Mouse (Mus musculus): ENCODE data around the gene Ctbs. TPM values are rescaled to one million over a fixed set of nuclear protein-coding genes. Genes with fewer than 3 reads are reported as not detected.
A peak's percentile ranks its signal among the peaks of the same experiment; 100 is the strongest.

Gene Ctbs
- polyA plus RNA-seq, 1 experiment from 2014 or later = 8.5 TPM

DNA sequence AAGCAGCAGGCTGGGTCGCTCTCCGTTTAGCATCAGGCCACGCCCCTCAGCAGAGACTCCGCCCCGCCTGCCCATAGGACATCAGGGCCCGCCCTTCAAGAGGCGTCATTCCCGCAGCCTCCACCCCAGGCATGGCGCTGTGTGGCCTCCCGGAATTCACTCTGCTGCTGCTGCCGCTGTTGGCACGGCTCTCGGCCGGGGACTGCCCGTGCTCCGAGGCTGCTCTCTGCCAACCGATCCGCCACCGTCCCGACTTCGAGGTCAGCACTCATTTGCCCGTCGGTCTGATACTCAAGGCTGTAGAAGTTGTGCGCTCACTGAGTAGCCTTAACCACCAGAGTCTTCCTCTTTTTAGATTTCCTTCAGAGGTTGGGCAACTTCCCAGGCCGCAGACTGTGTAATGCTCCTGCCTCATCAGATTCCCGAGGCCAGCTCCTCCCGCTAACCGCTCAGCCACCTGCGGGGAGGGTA lies 811 bp downstream of the Ctbs start:
- Histone ChIP-seq H3K4me1 (peaks cover 10% of the 10 kb centered on the region), H3K9me3 (no peaks in the 10 kb centered on the region), H3K36me3 (peaks cover 3% of the 10 kb centered on the region), H3K27me3 (no peaks in the 10 kb centered on the region), H3K4me3 (peak overlapping the region; percentile 59), H3K4me2 (replicated peaks) (peak overlapping the region; percentile 65), H3K27ac (peak overlapping the region; percentile 76), H3K9ac (peak overlapping the region; percentile 73)
- ATAC-seq (ENCODE audit: low FRiP score, low read depth) = peak; percentile 100
- under 1% methylated on average over 29 of the region's 29 CpGs for WGBS

DNA sequence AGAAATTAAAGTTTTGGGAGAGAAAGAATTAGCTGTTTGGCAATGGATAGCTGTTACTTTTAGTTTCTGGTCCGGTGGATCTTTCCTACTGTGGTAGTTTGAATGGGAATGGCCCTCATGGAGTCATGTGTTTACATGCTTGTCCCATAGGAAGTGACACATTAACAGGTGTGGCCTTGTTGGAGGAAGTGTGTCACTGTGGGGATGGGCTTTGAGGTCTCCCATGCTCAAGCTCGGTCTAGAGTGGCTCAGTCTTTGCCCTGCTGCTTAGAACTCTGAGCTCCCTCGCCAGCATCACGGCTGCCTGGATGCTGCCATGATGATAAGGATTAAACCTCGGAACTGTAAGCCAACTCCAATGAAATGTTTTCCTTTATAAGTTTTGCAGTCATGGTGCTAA lies 1.8 kb downstream of the Ctbs start:
- H3K4me1 ChIP-seq = peaks cover 10% of the 10 kb centered on the region
- H3K9ac ChIP-seq = no peak overlapping the region
- no peaks in the 10 kb centered on the region for H3K27me3 ChIP-seq
- H3K4me3 ChIP-seq = no peak overlapping the region
- no peaks in the 10 kb centered on the region for H3K9me3 ChIP-seq
- peaks cover 7% of the 10 kb centered on the region for H3K36me3 ChIP-seq
- H3K4me2 ChIP-seq (replicated peaks) = peak overlapping the region; percentile 65; the same call in 1 of the 2 replicates
- no peak overlapping the region for H3K27ac ChIP-seq
- 84% methylated on average over 5 of the region's 5 CpGs for WGBS
- no peak for ATAC-seq (ENCODE audit: low FRiP score, low read depth)

DNA sequence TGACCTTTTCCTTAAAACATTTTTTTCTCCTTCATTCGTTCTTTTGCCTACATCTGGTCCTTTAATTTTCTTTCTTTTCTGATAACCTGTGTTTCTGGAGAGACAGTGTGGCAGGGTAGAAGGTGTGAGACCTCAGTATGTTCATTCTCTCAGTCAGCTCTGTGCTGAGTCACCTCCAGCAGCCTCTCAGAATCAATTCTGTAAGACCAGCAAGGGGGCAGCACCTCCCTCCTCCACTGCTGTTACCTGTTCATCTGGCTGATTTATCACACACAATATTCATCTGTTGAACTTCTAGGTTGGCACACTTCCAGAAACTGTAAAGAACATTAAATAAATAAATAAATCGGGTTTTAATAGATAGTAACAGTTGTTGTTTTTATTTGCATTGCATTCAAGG lies 13.3 kb downstream of the Ctbs start:
- no peak for ATAC-seq (ENCODE audit: low FRiP score, low read depth)
- Histone ChIP-seq H3K9me3 (no peaks in the 10 kb centered on the region), H3K4me2 (replicated peaks) (no peak overlapping the region), H3K4me1 (no peaks in the 10 kb centered on the region), H3K36me3 (peaks cover 2% of the 10 kb centered on the region; the same call in 1 of the 2 replicates), H3K9ac (no peak overlapping the region), H3K27ac (no peak overlapping the region), H3K4me3 (no peak overlapping the region), H3K27me3 (no peaks in the 10 kb centered on the region)
- whole genome bisulfite sequencing = 57% methylated on average over 2 of the region's 2 CpGs

GRCm38 (mm10) chr3:146469226-146469625 lies 19.6 kb downstream of the Ctbs start:
- H3K9ac ChIP-seq = no peak overlapping the region
- no peak for ATAC-seq (ENCODE audit: low FRiP score, low read depth)
- H3K4me3 ChIP-seq = no peak overlapping the region
- no peaks in the 10 kb centered on the region for H3K27me3 ChIP-seq
- 85% methylated on average over 2 of the region's 2 CpGs for WGBS
- H3K9me3 ChIP-seq = no peaks in the 10 kb centered on the region
- no peak overlapping the region for H3K4me2 ChIP-seq (replicated peaks)
- no peaks in the 10 kb centered on the region for H3K4me1 ChIP-seq
- H3K36me3 ChIP-seq = peaks cover 2% of the 10 kb centered on the region; the same call in 1 of the 2 replicates
- H3K27ac ChIP-seq = no peak overlapping the region

DNA sequence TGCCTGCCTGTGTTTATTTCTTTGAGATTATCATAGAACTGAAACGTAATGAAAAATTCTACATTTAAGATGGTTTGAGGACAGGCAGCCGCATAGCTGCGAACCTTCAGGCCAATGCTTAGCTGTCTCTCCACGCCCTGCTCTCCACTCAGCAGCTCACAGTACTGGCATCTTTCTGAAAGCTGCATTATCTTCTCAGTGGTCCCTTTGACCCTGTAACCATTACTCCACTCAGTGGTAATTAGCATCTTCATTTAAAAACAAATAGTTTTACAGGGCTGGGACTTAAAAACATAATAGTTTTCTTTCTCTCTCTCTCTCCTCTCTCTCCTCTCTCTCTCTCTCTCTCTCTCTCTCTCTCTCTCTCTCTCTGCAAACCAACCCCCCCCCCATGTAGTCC lies 23.1 kb downstream of the Ctbs start:
- H3K9ac ChIP-seq = no peak overlapping the region
- H3K36me3 ChIP-seq = no peaks in the 10 kb centered on the region
- H3K9me3 ChIP-seq = no peaks in the 10 kb centered on the region
- no peaks in the 10 kb centered on the region for H3K4me1 ChIP-seq
- no peak overlapping the region for H3K27ac ChIP-seq
- no peak overlapping the region for H3K4me3 ChIP-seq
- WGBS = 73% methylated on average over 4 of the region's 4 CpGs
- H3K27me3 ChIP-seq = no peaks in the 10 kb centered on the region
- H3K4me2 ChIP-seq (replicated peaks) = no peak overlapping the region
- ATAC-seq (ENCODE audit: low FRiP score, low read depth) = no peak

DNA sequence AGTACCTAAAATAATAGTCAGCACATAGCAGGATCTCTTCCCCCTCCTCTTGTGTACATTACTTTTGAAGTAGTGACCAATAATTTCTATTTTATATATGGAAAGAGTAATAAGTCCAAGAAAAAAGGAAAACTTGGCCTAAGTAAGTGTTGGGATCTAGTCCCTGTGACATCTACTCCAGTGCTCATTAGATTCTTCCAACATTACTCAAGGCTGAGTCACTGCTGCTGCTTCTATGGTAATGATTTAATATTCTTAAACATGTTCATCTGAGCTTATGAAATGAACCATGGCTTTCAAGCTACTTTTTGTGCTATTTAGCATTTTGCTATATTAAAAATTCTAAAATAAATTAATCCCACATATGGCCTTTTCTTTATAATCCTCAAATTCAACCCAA lies 24.1 kb downstream of the Ctbs start:
- Histone ChIP-seq H3K9me3 (no peaks in the 10 kb centered on the region), H3K4me3 (no peak overlapping the region), H3K4me1 (no peaks in the 10 kb centered on the region), H3K27ac (no peak overlapping the region), H3K27me3 (no peaks in the 10 kb centered on the region), H3K9ac (no peak overlapping the region), H3K36me3 (no peaks in the 10 kb centered on the region), H3K4me2 (replicated peaks) (no peak overlapping the region)
- ATAC-seq (ENCODE audit: low FRiP score, low read depth) = no peak

GRCm38 (mm10) chr3:146474428-146474827 lies 24.8 kb downstream of the Ctbs start:
- Histone ChIP-seq H3K4me3 (no peak overlapping the region), H3K36me3 (no peaks in the 10 kb centered on the region), H3K9me3 (no peaks in the 10 kb centered on the region), H3K27me3 (no peaks in the 10 kb centered on the region), H3K27ac (no peak overlapping the region), H3K9ac (no peak overlapping the region), H3K4me1 (no peaks in the 10 kb centered on the region), H3K4me2 (replicated peaks) (no peak overlapping the region)
- WGBS = 90% methylated on average over 3 of the region's 3 CpGs
- ATAC-seq (ENCODE audit: low FRiP score, low read depth) = no peak

DNA sequence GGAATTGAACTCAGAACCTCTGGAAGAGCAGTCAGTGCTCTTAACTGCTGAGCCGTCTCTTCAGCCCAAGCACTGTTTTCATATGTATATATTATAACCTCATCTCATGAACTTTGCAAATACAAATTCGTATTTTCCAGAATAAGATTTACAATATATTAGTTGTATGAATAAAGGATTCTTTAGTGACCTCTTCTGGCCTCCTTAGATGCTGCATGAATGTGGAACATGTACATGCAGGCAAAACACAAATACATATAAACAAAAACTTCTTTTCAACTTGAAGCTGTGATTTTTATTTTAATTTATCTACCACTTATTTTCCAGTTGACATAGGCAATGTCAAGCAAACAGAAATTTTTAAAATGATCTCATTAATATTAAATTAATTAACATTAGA lies 32.4 kb downstream of the Ctbs start:
- Histone ChIP-seq H3K4me3 (no peak overlapping the region), H3K36me3 (peaks cover 5% of the 10 kb centered on the region; the same call in 1 of the 2 replicates), H3K27me3 (no peaks in the 10 kb centered on the region), H3K4me2 (replicated peaks) (no peak overlapping the region), H3K9me3 (no peaks in the 10 kb centered on the region), H3K9ac (no peak overlapping the region), H3K4me1 (no peaks in the 10 kb centered on the region), H3K27ac (no peak overlapping the region)
- no peak for ATAC-seq (ENCODE audit: low FRiP score, low read depth)
- 70% methylated on average over 2 of the region's 2 CpGs for WGBS

DNA sequence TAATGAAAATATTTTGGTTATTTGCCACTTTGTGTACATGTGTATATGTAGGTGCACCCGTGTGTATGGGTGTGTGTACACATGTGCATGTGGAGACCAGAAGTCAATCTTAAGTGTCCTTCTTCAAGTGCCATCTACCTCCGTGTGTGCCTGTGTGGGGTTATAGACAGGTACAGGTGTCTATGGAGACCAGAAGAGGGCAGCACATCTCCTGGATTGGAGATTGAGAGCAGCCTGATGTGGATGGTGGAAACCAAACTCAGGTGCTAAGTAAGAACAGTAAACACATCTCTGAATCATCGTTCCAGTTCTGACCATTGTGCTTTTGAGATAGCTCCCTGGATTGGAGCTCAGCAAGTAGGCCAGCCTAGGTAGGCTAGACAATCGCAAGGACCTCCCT lies 36.9 kb downstream of the Ctbs start:
- no peaks in the 10 kb centered on the region for H3K27me3 ChIP-seq
- no peak overlapping the region for H3K4me3 ChIP-seq
- no peak overlapping the region for H3K27ac ChIP-seq
- no peak for ATAC-seq (ENCODE audit: low FRiP score, low read depth)
- H3K9ac ChIP-seq = no peak overlapping the region
- 83% methylated on average over 4 of the region's 4 CpGs for WGBS
- peaks cover 5% of the 10 kb centered on the region; the same call in 1 of the 2 replicates for H3K36me3 ChIP-seq
- no peaks in the 10 kb centered on the region for H3K4me1 ChIP-seq
- no peaks in the 10 kb centered on the region for H3K9me3 ChIP-seq
- H3K4me2 ChIP-seq (replicated peaks) = no peak overlapping the region

- no peak for ATAC-seq (ENCODE audit: low FRiP score, low read depth)
- H3K27me3 ChIP-seq = no peaks in the 10 kb centered on the region
- H3K4me3 ChIP-seq = no peak overlapping the region
- no peaks in the 10 kb centered on the region for H3K9me3 ChIP-seq
- no peak overlapping the region for H3K27ac ChIP-seq
- H3K36me3 ChIP-seq = no peaks in the 10 kb centered on the region
- H3K4me2 ChIP-seq (replicated peaks) = no peak overlapping the region
- peaks cover 5% of the 10 kb centered on the region; the same call in 1 of the 2 replicates for H3K4me1 ChIP-seq
- WGBS = 81% methylated on average over 8 of the region's 8 CpGs
- H3K9ac ChIP-seq = no peak overlapping the region
Measured at GRCm38 (mm10) chr3:146494941-146495340, 45.3 kb downstream of the Ctbs start.

- Histone ChIP-seq H3K36me3 (peaks cover 9% of the 10 kb centered on the region), H3K9me3 (no peaks in the 10 kb centered on the region), H3K4me1 (peaks cover 25% of the 10 kb centered on the region), H3K27ac (peak overlapping the region; percentile 93), H3K4me3 (peak overlapping the region; percentile 63), H3K27me3 (no peaks in the 10 kb centered on the region), H3K4me2 (replicated peaks) (peak overlapping the region; percentile 82), H3K9ac (peak overlapping the region; percentile 87)
- ATAC-seq (ENCODE audit: low FRiP score, low read depth) = no peak
- 2% methylated on average over 13 of the region's 13 CpGs for WGBS
Measured at GRCm38 (mm10) chr3:146498989-146499388, 49.4 kb downstream of the Ctbs start.

- Histone ChIP-seq H3K4me2 (replicated peaks) (peak within 1 kb of the TSS; percentile 82), H3K27me3 (no peaks in the 10 kb centered on the region), H3K4me3 (peak within 1 kb of the TSS; percentile 63), H3K4me1 (peaks cover 25% of the 10 kb centered on the region), H3K27ac (peak within 1 kb of the TSS; percentile 93), H3K9ac (peak within 1 kb of the TSS; percentile 87), H3K36me3 (peaks cover 10% of the 10 kb centered on the region), H3K9me3 (no peaks in the 10 kb centered on the region)
- WGBS = under 1% methylated on average over 57 of the region's 88 CpGs
- peak; percentile 95 for ATAC-seq (ENCODE audit: low FRiP score, low read depth)
Measured at GRCm38 (mm10) chr3:146499431-146500002, 49.9 kb downstream of the Ctbs start, which contains the start of the genes Spata1 and Gng5. Spata1 (minus strand) TSS chr3:146499753. Gng5 (plus strand) TSS chr3:146499807.

All from limb, embryonic 13.5 days (tissue).